Mouse (Mus musculus): ENCODE results near the gene Rab8b. TPM values are rescaled to one million over a fixed set of nuclear protein-coding genes. Genes with fewer than 3 reads are reported as not detected.
A peak's percentile ranks its signal among the peaks of the same experiment; 100 is the strongest.
"Not testable (repeated sequence)": the region's sequence is repeated elsewhere in the genome, so short reads cannot be mapped to it uniquely, and the experiment has no call there.

The Rab8b gene
- polyA plus RNA-seq, 1 experiment from 2014 or later = 39.7 TPM

DNA sequence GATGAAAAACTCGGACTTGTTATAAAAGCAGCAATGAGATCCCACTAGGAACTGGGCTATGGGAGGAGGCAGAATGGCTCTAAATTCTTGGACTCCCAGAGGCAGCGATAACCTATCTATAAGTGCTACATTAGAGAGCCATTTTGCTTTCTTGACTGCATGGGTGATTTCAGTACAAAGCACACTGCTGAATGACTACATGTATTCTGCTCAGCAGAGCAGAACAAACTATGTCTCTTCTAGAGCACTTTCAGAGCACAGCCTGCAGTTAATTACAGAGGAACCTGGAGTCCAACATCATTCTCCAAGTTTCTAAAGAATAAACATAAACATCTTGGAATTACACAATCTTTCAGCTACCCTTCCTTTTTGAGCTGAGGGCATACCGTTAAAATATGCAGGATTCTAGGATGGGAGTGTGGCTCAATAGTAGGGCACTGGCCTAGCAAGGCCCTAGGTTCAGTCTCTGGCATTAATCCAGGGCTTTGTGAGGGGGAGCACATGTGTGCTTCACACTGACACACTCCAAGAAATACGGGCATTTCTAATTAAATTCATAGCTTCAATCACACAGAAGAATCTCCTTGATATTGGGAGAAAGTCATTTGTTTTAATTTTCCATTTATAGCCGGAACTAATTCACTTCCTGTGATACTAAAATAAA lies 58.3 kb downstream of the Rab8b start:
- peak; percentile 51; the same call in 1 of the 2 replicates for ATAC-seq (replicated peaks)
- peaks cover 34% of the 10 kb centered on the region for H3K4me1 ChIP-seq
- no peaks in the 10 kb centered on the region for H3K9me3 ChIP-seq
- 33% methylated on average over 5 of the region's 5 CpGs for WGBS
- no peaks in the 10 kb centered on the region for H3K27me3 ChIP-seq
- no peak overlapping the region for H3K4me2 ChIP-seq (replicated peaks)
- peaks cover 20% of the 10 kb centered on the region for H3K36me3 ChIP-seq
- no peak overlapping the region for H3K4me3 ChIP-seq
- H3K27ac ChIP-seq (replicated peaks) = peak overlapping the region; percentile 47
- no peak overlapping the region for H3K9ac ChIP-seq (replicated peaks)

DNA sequence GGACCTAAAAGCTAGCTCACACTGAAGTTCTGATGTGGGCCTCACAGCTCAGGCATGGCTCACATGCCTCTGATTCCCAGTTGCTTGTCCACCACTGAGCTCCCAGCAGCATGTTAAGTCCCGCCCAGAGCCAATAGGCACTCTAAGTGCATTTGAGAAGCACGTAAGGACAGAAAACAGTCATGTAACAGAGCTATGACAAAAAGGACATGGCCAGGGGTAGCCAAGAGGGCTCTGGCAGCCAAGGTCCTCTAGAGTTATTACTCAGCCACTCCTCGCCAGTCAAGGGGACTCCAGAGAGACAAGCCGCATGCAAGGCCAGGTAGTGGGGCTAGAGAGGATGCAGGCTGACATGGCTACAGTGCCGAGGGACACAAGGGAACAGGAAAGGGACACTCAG lies 60.0 kb downstream of the Rab8b start:
- H3K36me3 ChIP-seq = peaks cover 20% of the 10 kb centered on the region
- H3K4me3 ChIP-seq = no peak overlapping the region
- no peak overlapping the region for H3K4me2 ChIP-seq (replicated peaks)
- H3K9me3 ChIP-seq = no peaks in the 10 kb centered on the region
- H3K4me1 ChIP-seq = peaks cover 28% of the 10 kb centered on the region
- WGBS = 94% methylated on average over 5 of the region's 5 CpGs
- H3K9ac ChIP-seq (replicated peaks) = no peak overlapping the region
- H3K27ac ChIP-seq (replicated peaks) = no peak overlapping the region
- H3K27me3 ChIP-seq = no peaks in the 10 kb centered on the region
- ATAC-seq (replicated peaks) = no peak

- Histone ChIP-seq H3K27ac (replicated peaks) (no peak overlapping the region), H3K9me3 (no peaks in the 10 kb centered on the region), H3K4me2 (replicated peaks) (no peak overlapping the region), H3K4me1 (peaks cover 5% of the 10 kb centered on the region), H3K27me3 (no peaks in the 10 kb centered on the region), H3K9ac (replicated peaks) (no peak overlapping the region), H3K36me3 (peaks cover 23% of the 10 kb centered on the region), H3K4me3 (no peak overlapping the region)
- ATAC-seq (replicated peaks) = no peak
- WGBS = 87% methylated on average over 7 of the region's 7 CpGs
These were observed 63.6 kb downstream of the Rab8b start for GRCm38 (mm10) chr9:66855865-66856264.

DNA sequence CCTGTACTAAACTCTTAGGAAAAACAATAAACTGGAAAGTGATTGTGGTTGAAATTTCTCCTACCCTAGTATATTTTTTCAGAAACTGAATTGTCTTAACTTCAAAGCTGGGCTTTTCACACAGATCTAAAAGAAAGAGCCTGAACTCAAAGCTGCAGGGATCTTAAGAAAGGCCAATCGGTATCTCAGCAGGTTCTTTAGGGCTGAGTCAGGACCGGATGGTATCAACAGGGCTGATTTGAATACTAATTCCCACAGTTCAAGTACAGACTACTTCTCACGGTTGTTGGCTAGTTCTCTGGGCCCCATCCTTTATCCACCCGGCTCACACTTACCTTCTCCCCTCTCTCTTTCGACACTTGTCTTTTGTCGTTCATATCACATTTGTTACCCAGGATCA lies 66.9 kb downstream of the Rab8b start:
- Histone ChIP-seq H3K36me3 (peaks cover 13% of the 10 kb centered on the region), H3K9me3 (no peaks in the 10 kb centered on the region), H3K27ac (replicated peaks) (no peak overlapping the region), H3K9ac (replicated peaks) (no peak overlapping the region), H3K4me2 (replicated peaks) (no peak overlapping the region), H3K4me1 (no peaks in the 10 kb centered on the region), H3K4me3 (no peak overlapping the region), H3K27me3 (no peaks in the 10 kb centered on the region)
- 22% methylated on average over 6 of the region's 6 CpGs for WGBS
- no peak for ATAC-seq (replicated peaks)

DNA sequence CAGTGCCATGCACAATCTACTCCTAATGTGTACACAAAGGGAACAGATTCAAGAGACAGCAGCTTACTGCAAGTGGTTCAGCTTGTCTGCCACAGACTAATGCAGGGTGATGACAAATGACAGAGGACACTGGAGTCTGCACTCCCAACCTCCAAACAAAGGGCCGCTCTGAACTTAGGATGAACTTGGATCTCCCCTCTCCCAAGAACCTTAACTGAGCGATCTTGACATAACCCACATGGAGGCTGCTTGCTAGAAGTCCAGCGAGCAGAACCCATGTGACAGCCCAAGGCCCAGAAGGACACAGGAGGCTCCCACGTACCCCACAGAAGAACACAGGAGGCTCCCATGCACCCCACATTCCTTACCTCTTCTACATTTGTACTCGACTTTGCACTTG lies 68.5 kb downstream of the Rab8b start:
- no peaks in the 10 kb centered on the region for H3K9me3 ChIP-seq
- no peaks in the 10 kb centered on the region for H3K4me1 ChIP-seq
- H3K36me3 ChIP-seq = peaks cover 28% of the 10 kb centered on the region
- H3K4me2 ChIP-seq (replicated peaks) = no peak overlapping the region
- H3K27me3 ChIP-seq = no peaks in the 10 kb centered on the region
- WGBS = 89% methylated on average over 5 of the region's 5 CpGs
- no peak overlapping the region for H3K4me3 ChIP-seq
- H3K27ac ChIP-seq (replicated peaks) = no peak overlapping the region
- no peak overlapping the region for H3K9ac ChIP-seq (replicated peaks)
- no peak for ATAC-seq (replicated peaks)

DNA sequence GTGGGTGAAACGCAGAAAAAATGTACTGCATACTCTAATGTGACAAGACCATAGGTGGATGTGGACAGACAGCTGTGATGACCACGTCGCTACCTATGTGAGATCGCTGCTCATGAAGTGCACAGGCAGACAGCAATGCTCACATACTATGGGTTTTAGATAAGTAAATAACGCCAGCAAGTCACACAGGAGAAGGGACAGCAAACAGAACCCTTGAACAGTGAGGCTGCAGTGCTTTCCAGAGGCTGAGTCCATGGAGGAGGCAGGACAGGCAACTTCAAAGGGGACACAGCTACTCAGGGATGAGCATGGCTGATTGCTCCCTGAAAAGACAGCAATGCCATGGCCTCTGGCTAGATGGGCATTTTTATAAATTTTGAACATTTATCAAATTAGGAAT lies 72.7 kb downstream of the Rab8b start:
- Histone ChIP-seq H3K36me3 (peaks cover 28% of the 10 kb centered on the region), H3K27me3 (no peaks in the 10 kb centered on the region), H3K9ac (replicated peaks) (no peak overlapping the region), H3K27ac (replicated peaks) (no peak overlapping the region), H3K4me1 (no peaks in the 10 kb centered on the region), H3K9me3 (no peaks in the 10 kb centered on the region), H3K4me2 (replicated peaks) (no peak overlapping the region), H3K4me3 (no peak overlapping the region)
- ATAC-seq (replicated peaks) = no peak
- 96% methylated on average over 5 of the region's 5 CpGs for WGBS

GRCm38 (mm10) chr9:66835097-66835480 lies 84.4 kb downstream of the Rab8b start:
- no peaks in the 10 kb centered on the region for H3K36me3 ChIP-seq
- 0 out of 2 replicates have a peak overlapping the region, but pooled peaks have one; percentile 16 for H3K27ac ChIP-seq (replicated peaks)
- peak overlapping the region; percentile 95 for H3K4me2 ChIP-seq (replicated peaks)
- peak overlapping the region; percentile 66 for H3K4me3 ChIP-seq
- H3K4me1 ChIP-seq = peaks cover 12% of the 10 kb centered on the region
- H3K27me3 ChIP-seq = no peaks in the 10 kb centered on the region
- peak; percentile 86 for ATAC-seq (replicated peaks)
- under 1% methylated on average over 24 of the region's 24 CpGs for WGBS
- H3K9me3 ChIP-seq = no peaks in the 10 kb centered on the region
- H3K9ac ChIP-seq (replicated peaks) = peak overlapping the region; percentile 46

- Histone ChIP-seq H3K9ac (replicated peaks) (peak within 1 kb of the TSS; percentile 50), H3K36me3 (no peaks in the 10 kb centered on the region), H3K27me3 (no peaks in the 10 kb centered on the region), H3K9me3 (no peaks in the 10 kb centered on the region), H3K4me1 (peaks cover 12% of the 10 kb centered on the region), H3K4me2 (replicated peaks) (peak within 1 kb of the TSS; percentile 95), H3K27ac (replicated peaks) (0 out of 2 replicates have a peak within 1 kb of the TSS, but pooled peaks have one; percentile 16), H3K4me3 (peak within 1 kb of the TSS; percentile 66)
- ATAC-seq (replicated peaks) = peak; percentile 100
- under 1% methylated on average over 58 of the region's 58 CpGs for WGBS
These were observed 85.0 kb downstream of the Rab8b start, which contains the start of gene Aph1c for GRCm38 (mm10) chr9:66834318-66835096. TSS of gene Aph1c (minus strand) at chr9:66834726.

DNA sequence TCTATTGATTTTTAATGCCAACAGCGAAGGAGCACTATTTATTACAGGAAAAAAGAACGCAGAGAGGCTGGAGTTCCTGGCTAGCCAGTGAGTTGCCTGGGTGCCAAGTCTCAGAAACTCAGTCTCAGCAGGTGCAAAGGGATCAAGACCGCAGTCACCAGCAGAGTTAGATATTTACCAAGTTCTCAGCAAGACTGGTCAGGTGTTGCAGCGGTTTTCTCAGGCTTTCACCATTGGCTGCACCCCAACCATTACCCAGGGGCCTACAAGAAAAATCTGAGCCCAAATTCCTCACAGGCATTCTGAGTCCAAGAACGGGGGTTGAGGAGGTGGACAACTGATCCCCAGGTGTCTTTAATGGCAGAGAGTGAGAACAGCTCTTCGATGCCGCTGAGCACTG lies 85.6 kb downstream of the Rab8b start:
- ATAC-seq (replicated peaks) = no peak

DNA sequence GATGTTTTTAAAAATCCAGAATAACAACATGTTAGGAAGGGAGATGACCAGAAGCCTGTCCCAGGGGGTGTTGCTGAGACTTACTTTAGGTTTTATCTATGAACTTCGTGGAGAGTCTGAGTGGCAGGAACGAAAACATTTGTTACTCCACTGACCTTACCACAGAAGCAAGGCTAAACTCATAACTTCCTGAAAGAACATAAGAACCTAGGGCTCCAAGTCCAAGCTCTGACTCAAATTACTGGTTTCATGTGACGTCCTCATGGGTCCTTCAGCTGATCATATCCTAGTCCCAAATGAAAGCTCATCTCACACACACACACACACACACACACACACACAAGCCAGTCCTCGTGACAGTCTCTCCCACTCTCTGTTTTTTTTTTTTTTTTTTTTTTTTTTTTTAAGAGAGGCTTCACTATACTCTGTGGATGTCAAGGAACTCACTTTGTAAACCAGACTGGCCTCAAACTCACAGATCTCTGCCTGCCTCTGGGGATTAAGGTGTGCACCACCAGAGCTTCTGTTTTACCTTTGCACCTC lies 87.0 kb downstream of the Rab8b start:
- Histone ChIP-seq H3K4me3 (no peak overlapping the region), H3K4me1 (peaks cover 12% of the 10 kb centered on the region), H3K9me3 (no peaks in the 10 kb centered on the region), H3K9ac (replicated peaks) (no peak overlapping the region), H3K4me2 (replicated peaks) (no peak overlapping the region), H3K27me3 (no peaks in the 10 kb centered on the region), H3K36me3 (no peaks in the 10 kb centered on the region), H3K27ac (replicated peaks) (no peak overlapping the region)
- 76% methylated on average over 4 of the region's 4 CpGs for WGBS
- ATAC-seq (replicated peaks) = no peak

More for the DNA sequence above, 85.6 kb downstream of the Rab8b start:
- no peaks in the 10 kb centered on the region for H3K27me3 ChIP-seq
- H3K4me2 ChIP-seq (replicated peaks) = peak overlapping the region; percentile 95
- no peaks in the 10 kb centered on the region for H3K36me3 ChIP-seq
- peak overlapping the region; percentile 50 for H3K9ac ChIP-seq (replicated peaks)
- H3K27ac ChIP-seq (replicated peaks) = no peak overlapping the region
- H3K4me1 ChIP-seq = peaks cover 12% of the 10 kb centered on the region
- 19% methylated on average over 7 of the region's 7 CpGs for WGBS
- H3K4me3 ChIP-seq = peak overlapping the region; percentile 66
- no peaks in the 10 kb centered on the region for H3K9me3 ChIP-seq

DNA sequence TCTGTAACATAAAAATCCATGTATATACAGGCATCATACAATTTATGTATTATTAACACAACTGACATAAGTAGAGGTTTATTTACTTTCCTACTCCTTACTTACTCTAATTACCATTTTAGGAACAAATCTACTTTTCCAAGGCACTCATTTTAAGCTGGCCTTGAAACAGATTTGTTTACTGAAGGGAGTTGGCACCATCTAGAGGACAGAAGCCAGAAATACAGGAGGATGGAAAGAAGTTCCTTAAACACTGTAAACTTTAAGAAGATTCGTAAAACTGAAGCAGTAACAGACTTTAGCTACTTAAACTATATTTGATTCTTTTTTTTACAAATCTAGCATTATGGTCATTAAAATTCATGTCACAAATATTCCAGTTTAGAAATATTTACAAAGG lies 93.5 kb downstream of the Rab8b start:
- Histone ChIP-seq H3K9me3 (no peaks in the 10 kb centered on the region), H3K4me2 (replicated peaks) (no peak overlapping the region), H3K27ac (replicated peaks) (no peak overlapping the region), H3K36me3 (no peaks in the 10 kb centered on the region), H3K9ac (replicated peaks) (no peak overlapping the region), H3K4me1 (no peaks in the 10 kb centered on the region), H3K27me3 (no peaks in the 10 kb centered on the region), H3K4me3 (no peak overlapping the region)
- no peak for ATAC-seq (replicated peaks)
- 48% methylated on average over 1 of the region's 1 CpGs for WGBS

- H3K9ac ChIP-seq (replicated peaks); H3K4me2 ChIP-seq (replicated peaks); H3K4me1 ChIP-seq; H3K4me3 ChIP-seq; H3K36me3 ChIP-seq; ATAC-seq (replicated peaks); H3K9me3 ChIP-seq; H3K27me3 ChIP-seq; H3K27ac ChIP-seq (replicated peaks): not testable (repeated sequence)
- 65% methylated on average over 2 of the region's 5 CpGs for WGBS
These were observed 97.2 kb downstream of the Rab8b start for GRCm38 (mm10) chr9:66822255-66822654.

Measured in forebrain, embryonic 15.5 days (tissue).